Mouse (Mus musculus): Measurements from ENCODE around the gene Pde6c. TPM values are rescaled to one million over a fixed set of nuclear protein-coding genes. Genes with fewer than 3 reads are reported as not detected.

Gene Pde6c
- polyA plus RNA-seq, 1 experiment = 0.12 TPM

DNA sequence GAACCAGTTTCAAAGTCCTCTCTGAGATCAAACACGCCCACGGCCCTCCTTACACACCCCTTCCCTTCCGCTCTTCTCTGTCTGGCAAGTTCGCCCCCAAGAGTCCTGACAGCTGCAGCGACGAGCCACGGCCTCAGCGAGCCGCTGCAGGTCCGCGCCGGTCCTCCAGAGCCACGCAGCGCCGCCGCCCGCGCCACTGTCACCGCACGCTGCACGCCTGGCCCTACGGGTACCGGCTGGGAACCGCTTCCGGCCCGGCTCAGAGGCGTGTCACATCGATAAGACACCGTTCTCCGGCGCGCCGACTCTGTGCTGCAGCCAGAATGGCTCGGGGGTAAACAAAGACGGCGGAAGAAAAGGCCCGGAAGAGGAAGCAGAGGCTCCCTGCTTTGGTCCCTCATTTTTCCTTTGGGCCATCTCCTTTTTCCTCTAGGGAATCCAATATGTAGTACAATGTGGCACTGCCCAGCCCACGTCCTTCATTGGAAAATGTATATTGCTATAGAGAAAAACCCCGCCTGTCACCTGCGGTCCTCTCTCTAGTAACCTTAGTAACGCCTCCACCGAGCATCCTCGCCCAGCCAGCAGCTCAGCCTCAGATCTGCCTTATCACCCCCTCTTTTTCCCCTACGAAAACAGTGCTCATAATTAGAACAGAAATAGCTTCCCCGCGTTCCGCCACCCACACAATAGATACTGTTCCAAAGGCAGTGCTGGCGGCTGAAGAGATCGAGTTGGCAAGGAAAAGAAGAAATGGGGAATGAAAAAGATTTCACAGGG is 91.5 kb downstream of the Pde6c start, which contains the start of gene Fra10ac1:
Gene Fra10ac1 (minus strand): TSS at position 252 of the 780 bp plus-strand sequence.
- TF ChIP-seq CTCF (IDR thresholded peaks at IDR 0.05; ENCODE audit: control insufficient read depth, insufficient read depth, insufficient replicate concordance, low read depth, low read length) (0 out of 2 replicates have a peak, but pooled peaks have one; percentile 11), POLR2A (IDR thresholded peaks at IDR 0.05; ENCODE audit: control insufficient read depth, low read depth, low read length) (peak; percentile 65)
- Histone ChIP-seq H3K36me3 (ENCODE audit: control insufficient read depth, insufficient read depth, low read length) (no peaks in the 10 kb centered on the region; the same call in 1 of the 2 replicates), H3K27me3 (ENCODE audit: control insufficient read depth, insufficient read depth, low read length) (no peaks in the 10 kb centered on the region), H3K4me3 (ENCODE audit: control insufficient read depth, low read depth, low read length) (peak within 1 kb of the TSS; percentile 99), H3K27ac (ENCODE audit: control insufficient read depth, insufficient read depth, low read depth, low read length) (peak within 1 kb of the TSS; percentile 91), H3K4me1 (ENCODE audit: control insufficient read depth, insufficient read depth, low read length) (no peaks in the 10 kb centered on the region; the same call in 1 of the 2 replicates)

GRCm38 (mm10) chr19:38224685-38225060 is 92.1 kb downstream of the Pde6c start:
- peak overlapping the region; percentile 73 for H3K27ac ChIP-seq (ENCODE audit: control insufficient read depth, insufficient read depth, low read depth, low read length)

GRCm38 (mm10) chr19:38228699-38229098 is 96.1 kb downstream of the Pde6c start:
- H3K4me3 ChIP-seq (ENCODE audit: control insufficient read depth, low read depth, low read length) = no peak overlapping the region
- H3K27ac ChIP-seq (ENCODE audit: control insufficient read depth, insufficient read depth, low read depth, low read length) = no peak overlapping the region
- TF ChIP-seq CTCF (IDR thresholded peaks at IDR 0.05; ENCODE audit: control insufficient read depth, insufficient read depth, insufficient replicate concordance, low read depth, low read length) = peak; percentile 71; the same call in 1 of the 2 replicates
- no peak for TF ChIP-seq POLR2A (IDR thresholded peaks at IDR 0.05; ENCODE audit: control insufficient read depth, low read depth, low read length)
- H3K27me3 ChIP-seq (ENCODE audit: control insufficient read depth, insufficient read depth, low read length) = no peaks in the 10 kb centered on the region
- H3K36me3 ChIP-seq (ENCODE audit: control insufficient read depth, insufficient read depth, low read length) = no peaks in the 10 kb centered on the region
- no peaks in the 10 kb centered on the region; the same call in 1 of the 2 replicates for H3K4me1 ChIP-seq (ENCODE audit: control insufficient read depth, insufficient read depth, low read length)

More at GRCm38 (mm10) chr19:38224685-38225060, 92.1 kb downstream of the Pde6c start:
- no peak for TF ChIP-seq POLR2A (IDR thresholded peaks at IDR 0.05; ENCODE audit: control insufficient read depth, low read depth, low read length)
- no peak for TF ChIP-seq CTCF (IDR thresholded peaks at IDR 0.05; ENCODE audit: control insufficient read depth, insufficient read depth, insufficient replicate concordance, low read depth, low read length)
- Histone ChIP-seq H3K27me3 (ENCODE audit: control insufficient read depth, insufficient read depth, low read length) (no peaks in the 10 kb centered on the region), H3K4me3 (ENCODE audit: control insufficient read depth, low read depth, low read length) (peak overlapping the region; percentile 99), H3K36me3 (ENCODE audit: control insufficient read depth, insufficient read depth, low read length) (no peaks in the 10 kb centered on the region; the same call in 1 of the 2 replicates), H3K4me1 (ENCODE audit: control insufficient read depth, insufficient read depth, low read length) (no peaks in the 10 kb centered on the region; the same call in 1 of the 2 replicates)

DNA sequence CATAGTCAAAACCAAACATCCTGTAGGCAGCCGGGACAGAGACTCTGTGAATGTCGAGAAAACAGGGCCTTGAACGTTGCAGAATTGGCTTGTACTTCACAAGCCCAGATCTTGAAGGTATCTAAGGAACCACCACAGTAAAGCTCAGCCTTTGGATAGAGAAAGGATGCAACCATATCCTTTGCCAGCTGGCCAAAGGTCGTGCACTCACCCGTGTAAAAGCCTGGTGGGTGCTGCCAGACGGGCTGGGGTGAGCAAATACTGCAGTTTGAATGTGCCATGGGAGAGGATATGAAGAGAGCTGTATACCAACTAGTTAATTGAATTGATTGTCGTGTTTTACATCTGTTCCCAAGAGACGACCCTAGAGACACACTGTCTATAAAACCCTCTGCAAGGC is 99.5 kb downstream of the Pde6c start:
- Histone ChIP-seq H3K27ac (ENCODE audit: control insufficient read depth, insufficient read depth, low read depth, low read length) (no peak overlapping the region), H3K4me1 (ENCODE audit: control insufficient read depth, insufficient read depth, low read length) (no peaks in the 10 kb centered on the region), H3K36me3 (ENCODE audit: control insufficient read depth, insufficient read depth, low read length) (no peaks in the 10 kb centered on the region), H3K27me3 (ENCODE audit: control insufficient read depth, insufficient read depth, low read length) (no peaks in the 10 kb centered on the region), H3K4me3 (ENCODE audit: control insufficient read depth, low read depth, low read length) (no peak overlapping the region)
- TF ChIP-seq CTCF (IDR thresholded peaks at IDR 0.05; ENCODE audit: control insufficient read depth, insufficient read depth, insufficient replicate concordance, low read depth, low read length) = no peak
- TF ChIP-seq POLR2A (IDR thresholded peaks at IDR 0.05; ENCODE audit: control insufficient read depth, low read depth, low read length) = no peak

DNA sequence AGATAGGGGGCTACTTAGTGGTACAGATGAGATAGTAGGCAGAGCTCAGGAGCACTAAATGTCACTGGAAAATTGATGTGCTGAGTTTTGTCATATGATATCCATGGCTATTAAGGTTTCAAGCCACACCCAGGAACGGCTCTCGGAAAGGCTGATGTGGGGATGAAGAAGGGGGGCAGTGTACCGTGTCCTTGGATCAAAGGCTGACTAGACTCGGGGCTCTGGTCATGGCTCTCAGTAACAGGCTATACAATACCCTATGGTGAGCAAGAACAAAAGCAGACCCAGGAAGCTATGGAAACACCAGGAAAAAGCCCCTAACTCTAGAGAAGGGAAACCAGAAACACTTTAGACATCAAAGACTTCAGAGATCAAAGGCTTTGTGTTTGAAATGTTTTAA is 99.9 kb downstream of the Pde6c start:
- H3K27me3 ChIP-seq (ENCODE audit: control insufficient read depth, insufficient read depth, low read length) = no peaks in the 10 kb centered on the region
- no peak overlapping the region for H3K27ac ChIP-seq (ENCODE audit: control insufficient read depth, insufficient read depth, low read depth, low read length)
- H3K36me3 ChIP-seq (ENCODE audit: control insufficient read depth, insufficient read depth, low read length) = no peaks in the 10 kb centered on the region
- TF ChIP-seq POLR2A (IDR thresholded peaks at IDR 0.05; ENCODE audit: control insufficient read depth, low read depth, low read length) (no peak), CTCF (IDR thresholded peaks at IDR 0.05; ENCODE audit: control insufficient read depth, insufficient read depth, insufficient replicate concordance, low read depth, low read length) (no peak)
- no peak overlapping the region for H3K4me3 ChIP-seq (ENCODE audit: control insufficient read depth, low read depth, low read length)
- no peaks in the 10 kb centered on the region; the same call in 1 of the 2 replicates for H3K4me1 ChIP-seq (ENCODE audit: control insufficient read depth, insufficient read depth, low read length)

Other genes with a start within 250 kb of the Pde6c start
- 1.7 and 3.6 TPM in 2 replicates for gene Myof, start 89.2 kb upstream of the Pde6c start, polyA plus RNA-seq (2012; rRNA removed)
- 9.6 and 11.6 TPM in 2 replicates for gene Cep55, start 77.8 kb upstream of the Pde6c start, polyA plus RNA-seq (2012; rRNA removed)
- 1.6 and 2.2 TPM in 2 replicates for gene Ffar4, start 35.7 kb upstream of the Pde6c start, polyA plus RNA-seq (2012; rRNA removed)
- 10.4 and 13.4 TPM in 2 replicates for gene Rbp4, start 7.5 kb upstream of the Pde6c start, polyA plus RNA-seq (2012; rRNA removed)
- gene Fra10ac1, start 91.4 kb downstream of the Pde6c start, polyA plus RNA-seq (2012; rRNA removed) = 6.0 and 7.1 TPM in 2 replicates
- 0.08 and 0.10 TPM in 2 replicates for gene Lgi1, start 131.8 kb downstream of the Pde6c start, polyA plus RNA-seq (2012; rRNA removed)

All from testis, adult 2 months (tissue).